Mouse (Mus musculus) layer of hippocampus, postnatal 10 days (tissue): ENCODE data around the gene Slc5a4a. TPM values are rescaled to one million over a fixed set of nuclear protein-coding genes. Genes with fewer than 3 reads are reported as not detected.

Experiments
- DNase-seq, 2 experiments: peaks; one replicate each; pipeline ENCODE4 v3.0.0; 2021; ENCODE audit warnings: low spot score in 2 of 2
- microRNA-seq, 2 experiments: library from miRNA; unstranded; fragments of <30 nt; microRNA quantifications; one replicate each; pipeline ENCODE4 v1.2.0; 2021
- total RNA-seq, 2 experiments: library from RNA; stranded (reverse); gene quantifications; 2 replicates each; pipeline ENCODE4 v1.2.3; 2021

The Slc5a4a gene
- total RNA-seq, 2 experiments from 2014 or later = not detected

GRCm38 (mm10) chr10:76217056-76217455, 69.8 kb downstream of the Slc5a4a start:
- no peak for DNase-seq

GRCm38 (mm10) chr10:76218240-76218639, 71.0 kb downstream of the Slc5a4a start:
- DNase-seq = no peak

GRCm38 (mm10) chr10:76225944-76226343, 78.7 kb downstream of the Slc5a4a start:
- no peak for DNase-seq

- no peak for DNase-seq
Measured at GRCm38 (mm10) chr10:76229627-76230026, 82.4 kb downstream of the Slc5a4a start.

- DNase-seq = peak; percentile 86 to 91
Measured at GRCm38 (mm10) chr10:76237341-76238225, 90.3 kb downstream of the Slc5a4a start, which contains the start of gene Prmt2. Gene Prmt2, minus strand, starts transcription at chr10:76237865.

Small RNA genes within 50 kb of the gene (microRNA-seq; reads per million reads assigned to microRNA genes)
- 0 reads per million in 2 experiments for gene Mir678

Other genes with a start within 250 kb of the Slc5a4a start
- gene Smarcb1, start 225.8 kb upstream of the Slc5a4a start, total RNA-seq = 10 to 100 TPM; 99.2 to 99.3 TPM
- gene Chchd10, start 214.3 kb upstream of the Slc5a4a start, total RNA-seq = 100 to 1,000 TPM; 185 to 218 TPM
- gene Mmp11, start 211.0 kb upstream of the Slc5a4a start, total RNA-seq = 1 to 10 TPM; 2.0 to 4.1 TPM
- gene Gm867, start 206.8 kb upstream of the Slc5a4a start, total RNA-seq = under 1 TPM; 0.71 to 0.83 TPM
- not detected for gene Vpreb3, start 204.4 kb upstream of the Slc5a4a start, total RNA-seq
- not detected for gene Gm5134, start 192.9 kb upstream of the Slc5a4a start, total RNA-seq
- 10 to 100 TPM in 1 of 2 experiments, 1 to 10 TPM in 1; 9.1 to 11.2 TPM for gene Zfp280b, start 114.8 kb upstream of the Slc5a4a start, total RNA-seq
- gene Slc5a4b, start 36.5 kb upstream of the Slc5a4a start, total RNA-seq = under 1 TPM in 1 of 2 experiments, not detected in 1; 0.09 TPM
- 100 to 1,000 TPM in 1 of 2 experiments, 10 to 100 TPM in 1; 95.7 to 100 TPM for gene Prmt2, start 90.4 kb downstream of the Slc5a4a start, total RNA-seq
- 10 to 100 TPM; 46.1 to 50.0 TPM for gene S100b, start 106.4 kb downstream of the Slc5a4a start, total RNA-seq
- 10 to 100 TPM; 60.6 to 63.2 TPM for gene Dip2a, start 197.8 kb downstream of the Slc5a4a start, total RNA-seq